Mouse (Mus musculus) intestine, postnatal 0 days (tissue): Measurements from ENCODE around the gene Morc4. TPM values are rescaled to one million over a fixed set of nuclear protein-coding genes. Genes with fewer than 3 reads are reported as not detected.

ENCODE experiments used
- ATAC-seq: fragments of 200-750 bp; cut with Nextera tagmentation; 2 replicates; pipeline ENCODE4 v1.8.0; 2017; ENCODE audit warnings: mild to moderate bottlenecking, moderate TSS enrichment, moderate library complexity
- H3K27ac ChIP-seq: fragments of 300-500 bp; sonication (generic); 2 replicates; pipeline ENCODE4 v1.5.1; 2014; ENCODE audit warnings: mild to moderate bottlenecking, low read depth, low read length, moderate library complexity
- H3K27me3 ChIP-seq: fragments of 300-500 bp; sonication (generic); replicated peaks from 2 replicates; pipeline ENCODE4 v1.6.1; 2014; ENCODE audit warnings: low read length, mixed read lengths; ENCODE audit not compliant: control insufficient read depth, insufficient read depth
- H3K36me3 ChIP-seq: fragments of 300-500 bp; sonication (generic); 2 replicates; pipeline ENCODE4 v1.6.1; 2014; ENCODE audit warnings: mild to moderate bottlenecking, moderate library complexity; ENCODE audit not compliant: control insufficient read depth, insufficient read depth
- H3K4me1 ChIP-seq: fragments of 300-500 bp; sonication (generic); replicated peaks from 2 replicates; pipeline ENCODE4 v1.6.1; 2014; ENCODE audit warnings: antibody characterized with exemption, low read length, mixed read lengths; ENCODE audit not compliant: control insufficient read depth, insufficient read depth
- H3K4me2 ChIP-seq: fragments of 300-500 bp; sonication (generic); replicated peaks from 2 replicates; pipeline ENCODE4 v1.6.1; 2014; ENCODE audit warnings: low read depth, mild to moderate bottlenecking, moderate library complexity
- H3K4me3 ChIP-seq: fragments of 300-500 bp; sonication (generic); 2 replicates; pipeline ENCODE4 v1.5.1; 2014; ENCODE audit warnings: low read depth, low read length
- H3K9ac ChIP-seq: fragments of 300-500 bp; sonication (generic); 2 replicates; pipeline ENCODE4 v1.6.1; 2014; ENCODE audit warnings: mild to moderate bottlenecking, low read depth, low read length
- H3K9me3 ChIP-seq: fragments of 300-500 bp; sonication (generic); 2 replicates; pipeline ENCODE4 v1.6.1; 2016; ENCODE audit warnings: mixed run types; ENCODE audit not compliant: control insufficient read depth
- CTCF ChIP-seq: sonication (generic); IDR thresholded peaks from 2 replicates; pipeline ENCODE4 v1.5.1; 2016; ENCODE audit warnings: low read depth, mild to moderate bottlenecking, control low read depth, antibody characterized with exemption, moderate library complexity
- WGBS: fragments of 180-500 bp; shearing (Covaris S2); extraction: QIAGEN DNeasy Blood & Tissue Kit; methylation state at CpG from one replicate; pipeline ENCODE4 v1.1.7; 2014; 5-methylcytosine and 5-hydroxymethylcytosine counted together
- polyA plus RNA-seq: library from polyadenylated mRNA; unstranded; fragments of >200 nt; fragmentation: Nextera tagmentation; extraction: Ambion mirVana; gene quantifications from 2 replicates; pipeline ENCODE4 v1.2.1, GENCODE M21; 2015

Morc4 gene
- 2.5 and 3.5 TPM in 2 replicates for polyA plus RNA-seq

DNA sequence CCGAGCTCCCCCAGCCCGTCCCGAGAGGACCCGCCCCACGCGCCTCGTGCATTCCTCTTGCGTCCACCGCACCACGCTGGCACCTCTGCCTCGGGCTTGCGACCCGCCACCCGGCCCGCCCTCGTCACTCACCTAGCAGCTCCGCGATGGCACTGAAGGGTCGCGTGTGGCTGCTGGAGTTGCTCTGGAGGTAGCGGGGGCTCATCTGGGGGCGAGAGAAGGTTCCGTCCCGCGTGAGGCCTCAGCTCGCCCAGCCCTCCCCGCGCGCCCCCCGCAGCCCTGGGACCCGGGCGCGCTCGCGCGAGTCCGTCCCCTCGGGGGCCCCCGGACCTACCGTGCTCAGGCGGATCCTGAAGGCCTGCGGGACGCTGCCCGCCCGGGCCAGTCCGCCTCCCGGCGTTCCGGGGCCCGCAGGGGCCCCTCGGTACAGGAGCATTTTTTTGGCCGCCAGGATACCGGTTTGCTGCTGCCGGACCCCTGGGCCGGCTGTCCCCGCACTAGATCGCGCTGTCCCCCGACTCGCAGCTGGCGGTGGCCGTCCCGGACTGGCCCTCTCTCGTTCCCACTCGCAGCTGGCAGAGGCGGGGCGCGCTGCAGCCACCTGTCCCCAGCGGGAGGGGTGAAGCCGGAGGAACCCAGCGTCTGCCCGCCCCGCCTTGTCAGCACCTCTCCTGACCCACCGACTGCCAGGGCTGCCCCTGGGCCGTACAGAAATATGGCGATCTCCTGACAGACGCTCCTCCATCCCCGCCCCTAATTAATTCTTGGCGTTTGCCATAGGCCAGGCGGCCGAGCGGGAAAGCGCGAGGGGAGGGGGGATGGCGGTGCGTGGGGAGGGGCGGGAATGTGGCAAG lies at the start of gene Morc4:
Gene Morc4 (minus strand): TSS at position 740 of the 854 bp plus-strand sequence.
- peak within 1 kb of the TSS; percentile 86 for H3K4me2 ChIP-seq
- no peak within 1 kb of the TSS for H3K27ac ChIP-seq
- peak within 1 kb of the TSS; percentile 58 for H3K9ac ChIP-seq

GRCm38 (mm10) chrX:139920572-139920971 lies 49.1 kb upstream of the Morc4 start:
- Histone ChIP-seq H3K27me3 (no peaks in the 10 kb centered on the region), H3K9me3 (no peaks in the 10 kb centered on the region), H3K36me3 (no peaks in the 10 kb centered on the region), H3K27ac (no peak overlapping the region), H3K9ac (no peak overlapping the region), H3K4me1 (no peaks in the 10 kb centered on the region), H3K4me2 (no peak overlapping the region), H3K4me3 (no peak overlapping the region)
- TF ChIP-seq CTCF: no peak
- 91% methylated on average over 4 of the region's 4 CpGs for WGBS
- no peak for ATAC-seq

More for the DNA sequence above, at the start of gene Morc4:
- Histone ChIP-seq H3K27me3 (no peaks in the 10 kb centered on the region), H3K4me3 (peak within 1 kb of the TSS; percentile 54), H3K4me1 (no peaks in the 10 kb centered on the region), H3K9me3 (no peaks in the 10 kb centered on the region), H3K36me3 (no peaks in the 10 kb centered on the region)
- no peak for TF ChIP-seq CTCF
- ATAC-seq: peak; percentile 66
- WGBS: 23% methylated on average over 62 of the region's 87 CpGs

DNA sequence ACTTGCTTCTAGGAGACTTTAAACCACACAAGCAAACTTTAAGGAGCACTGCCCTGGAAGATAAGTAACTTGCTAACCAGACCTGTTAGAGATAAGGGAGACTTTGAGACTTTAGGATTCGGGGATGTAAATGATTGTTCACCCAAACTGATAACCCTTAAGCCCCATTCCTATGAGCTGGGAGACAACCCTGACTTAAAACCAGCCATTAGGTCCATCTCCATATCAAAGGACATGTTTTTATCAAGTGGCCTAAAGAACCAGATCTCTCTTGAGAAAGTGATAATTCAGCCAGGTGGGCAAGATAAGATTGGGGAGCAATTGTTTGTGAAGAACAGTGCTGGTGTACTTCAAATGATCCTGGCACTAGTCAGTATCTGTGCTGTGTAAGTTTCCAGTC lies 19.9 kb upstream of the Morc4 start:
- Histone ChIP-seq H3K4me1 (no peaks in the 10 kb centered on the region), H3K9ac (no peak overlapping the region), H3K27me3 (no peaks in the 10 kb centered on the region), H3K36me3 (no peaks in the 10 kb centered on the region), H3K27ac (no peak overlapping the region), H3K4me2 (no peak overlapping the region), H3K4me3 (no peak overlapping the region), H3K9me3 (no peaks in the 10 kb centered on the region)
- 27% methylated on average over 1 of the region's 1 CpGs for WGBS
- no peak for TF ChIP-seq CTCF
- ATAC-seq: no peak

- no peak overlapping the region for H3K27ac ChIP-seq
- TF ChIP-seq CTCF: no peak
- H3K4me2 ChIP-seq: no peak overlapping the region
- H3K36me3 ChIP-seq: no peaks in the 10 kb centered on the region
- no peaks in the 10 kb centered on the region for H3K27me3 ChIP-seq
- no peaks in the 10 kb centered on the region for H3K9me3 ChIP-seq
- ATAC-seq: no peak
- no peak overlapping the region for H3K4me3 ChIP-seq
- H3K4me1 ChIP-seq: no peaks in the 10 kb centered on the region
- H3K9ac ChIP-seq: no peak overlapping the region
Measured at GRCm38 (mm10) chrX:139883221-139883620, 11.7 kb upstream of the Morc4 start.

DNA sequence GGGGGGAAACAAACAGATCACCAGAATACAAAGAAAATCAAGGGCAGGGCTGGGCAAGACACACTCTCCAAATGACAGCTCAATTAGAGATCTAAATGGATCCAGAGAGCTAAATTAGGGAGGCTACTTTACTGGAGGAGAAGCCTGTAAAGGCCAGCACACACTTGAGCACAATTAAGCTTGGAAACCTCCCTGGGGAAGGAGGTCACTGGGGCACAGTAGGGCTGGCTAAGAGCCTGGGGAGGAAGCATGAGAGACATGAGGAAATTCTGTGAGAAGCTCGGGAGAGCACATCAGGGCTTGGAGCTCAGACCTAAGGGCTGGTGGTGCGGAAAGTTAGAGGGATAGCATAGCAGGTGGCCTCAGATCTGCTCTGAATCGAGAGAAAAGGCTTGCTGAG lies 6.5 kb upstream of the Morc4 start:
- no peak for ATAC-seq
- no peak for TF ChIP-seq CTCF
- H3K9ac ChIP-seq: no peak overlapping the region
- no peak overlapping the region for H3K4me2 ChIP-seq
- 57% methylated on average over 3 of the region's 3 CpGs for WGBS
- H3K36me3 ChIP-seq: no peaks in the 10 kb centered on the region
- no peak overlapping the region for H3K4me3 ChIP-seq
- H3K27me3 ChIP-seq: no peaks in the 10 kb centered on the region
- no peaks in the 10 kb centered on the region for H3K4me1 ChIP-seq
- no peaks in the 10 kb centered on the region for H3K9me3 ChIP-seq
- no peak overlapping the region for H3K27ac ChIP-seq

- H3K9me3 ChIP-seq: no peaks in the 10 kb centered on the region
- no peak overlapping the region for H3K27ac ChIP-seq
- ATAC-seq: no peak
- H3K4me1 ChIP-seq: no peaks in the 10 kb centered on the region
- no peak for TF ChIP-seq CTCF
- no peak overlapping the region for H3K9ac ChIP-seq
- no peaks in the 10 kb centered on the region for H3K27me3 ChIP-seq
- no peaks in the 10 kb centered on the region for H3K36me3 ChIP-seq
- H3K4me2 ChIP-seq: no peak overlapping the region
- WGBS: 56% methylated on average over 7 of the region's 7 CpGs
- H3K4me3 ChIP-seq: no peak overlapping the region
Measured at GRCm38 (mm10) chrX:139877105-139877504, 5.6 kb upstream of the Morc4 start.
